Mouse (Mus musculus) frontal cortex, postnatal 25 days (tissue): ENCODE results near the gene Ccdc185.

Source experiments
- DNase-seq, 2 experiments: peaks; one replicate each; pipeline ENCODE4 v3.0.0; 2022; ENCODE audit warnings: low spot score in 2 of 2

Gene Ccdc185

GRCm38 (mm10) chr1:182749080-182749479 is at the start of gene Ccdc185:
Gene Ccdc185, minus strand, starts transcription at chr1:182749180.
- DNase-seq: no peak

DNA sequence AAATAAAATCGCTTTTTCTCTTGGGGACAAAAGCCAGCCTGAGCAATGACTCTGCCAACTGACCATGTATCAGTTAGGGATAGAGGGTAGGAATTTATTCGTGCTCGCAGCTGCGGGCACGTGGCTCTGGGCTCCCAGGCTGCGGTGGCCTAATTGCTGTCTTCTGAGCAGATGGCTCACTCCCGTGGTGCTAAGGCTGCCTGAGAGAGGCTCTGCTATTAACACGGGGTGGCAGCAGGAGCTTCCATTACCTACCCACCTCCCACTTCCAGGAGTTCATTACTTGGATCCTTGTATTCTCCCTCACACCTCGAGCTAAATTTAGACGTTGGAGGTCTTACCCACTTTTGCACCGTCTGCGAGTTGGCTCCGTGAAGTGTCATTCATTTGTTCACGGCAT is 48.1 kb upstream of the Ccdc185 start:
- DNase-seq: no peak

DNA sequence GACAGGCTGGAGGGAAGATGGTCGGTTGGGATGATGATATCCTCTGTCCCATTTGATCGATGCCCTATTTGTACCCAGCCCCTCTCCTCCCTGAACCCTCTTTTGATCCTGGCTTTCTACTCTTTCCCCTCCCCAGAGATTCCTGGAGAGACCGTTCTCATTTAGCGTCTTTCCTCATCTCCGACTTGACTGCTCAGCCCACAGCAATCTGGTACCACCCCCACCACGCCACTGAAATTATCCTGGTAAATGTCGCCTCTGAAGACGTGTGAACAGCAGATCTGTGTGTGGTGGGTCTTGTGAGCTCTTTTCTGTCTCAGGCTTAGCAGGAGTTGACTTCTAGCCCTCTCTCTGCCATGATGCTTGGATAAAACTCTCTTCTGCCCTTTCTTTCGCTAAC is 45.6 kb upstream of the Ccdc185 start:
- DNase-seq: peak; percentile 31 to 49

- peak; percentile 19 to 30 for DNase-seq
Measured at GRCm38 (mm10) chr1:182794221-182794620, 45.2 kb upstream of the Ccdc185 start.

- DNase-seq: peak; percentile 52 to 57
Measured at GRCm38 (mm10) chr1:182792521-182793071, 43.6 kb upstream of the Ccdc185 start.

- no peak for DNase-seq
Measured at GRCm38 (mm10) chr1:182788896-182789295, 39.9 kb upstream of the Ccdc185 start.

- no peak for DNase-seq
Measured at GRCm38 (mm10) chr1:182787030-182787429, 38.0 kb upstream of the Ccdc185 start.

GRCm38 (mm10) chr1:182785504-182785903 is 36.5 kb upstream of the Ccdc185 start:
- no peak for DNase-seq

DNA sequence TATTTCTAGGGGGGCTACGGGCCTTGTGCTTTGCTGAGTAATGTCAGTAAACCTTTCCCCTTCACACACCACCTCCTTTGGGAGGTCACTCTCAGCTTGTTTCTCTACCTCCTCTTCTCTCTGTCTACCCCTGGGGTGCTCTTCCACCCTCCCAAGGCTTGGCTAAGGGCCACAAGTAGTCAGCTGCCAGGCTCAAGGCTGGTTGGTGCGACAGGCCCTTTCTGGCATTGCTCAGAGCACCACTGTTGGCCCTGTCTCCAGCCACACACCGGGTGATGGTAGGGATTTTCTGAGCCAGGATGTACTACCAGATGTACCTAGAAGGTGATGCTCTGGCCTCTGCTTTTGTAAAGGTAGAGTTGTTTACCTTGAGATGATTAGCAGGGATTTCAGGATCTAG is 35.8 kb upstream of the Ccdc185 start:
- DNase-seq: no peak

DNA sequence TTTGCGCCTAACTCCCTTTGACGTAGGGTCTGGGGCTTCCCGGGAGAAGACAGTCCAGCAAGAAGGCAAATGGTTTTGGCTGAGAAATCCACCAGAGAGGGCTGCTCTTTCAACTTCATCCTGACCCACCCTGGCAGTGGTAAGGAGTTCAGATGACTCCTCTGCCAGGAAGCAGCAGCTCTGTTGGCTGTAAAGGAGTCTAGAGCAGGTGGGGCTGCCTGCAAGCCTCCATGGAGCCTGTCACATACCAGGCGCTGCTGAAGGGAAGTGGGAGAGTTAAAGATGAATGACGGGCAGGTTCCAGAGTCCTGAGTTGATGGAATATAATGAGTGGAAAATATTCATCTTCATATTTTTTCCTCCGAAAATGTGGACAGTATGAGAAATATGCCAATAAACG is 34.8 kb upstream of the Ccdc185 start:
- no peak for DNase-seq

- no peak for DNase-seq
Measured at GRCm38 (mm10) chr1:182779024-182779520, 30.1 kb upstream of the Ccdc185 start.

DNA sequence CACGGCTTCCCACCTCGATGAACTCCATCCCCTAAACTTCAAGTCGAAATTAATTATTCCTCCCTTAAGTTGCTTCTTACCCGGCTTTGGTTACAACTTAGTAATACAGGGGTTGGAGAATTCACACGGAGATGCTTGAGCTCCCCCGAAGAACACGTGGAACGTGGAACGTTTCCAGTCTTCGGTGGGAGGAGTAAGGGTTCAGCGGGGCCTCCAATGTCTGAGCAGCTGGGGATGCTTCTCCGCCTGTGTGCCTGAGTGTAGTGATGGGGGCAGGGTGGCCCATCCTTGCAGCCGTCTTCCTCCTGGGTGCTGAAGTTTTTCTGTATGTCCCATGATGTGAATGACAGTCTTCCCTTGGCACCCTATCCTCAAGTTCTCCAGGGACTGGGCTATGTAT is 29.2 kb upstream of the Ccdc185 start:
- DNase-seq: no peak

DNA sequence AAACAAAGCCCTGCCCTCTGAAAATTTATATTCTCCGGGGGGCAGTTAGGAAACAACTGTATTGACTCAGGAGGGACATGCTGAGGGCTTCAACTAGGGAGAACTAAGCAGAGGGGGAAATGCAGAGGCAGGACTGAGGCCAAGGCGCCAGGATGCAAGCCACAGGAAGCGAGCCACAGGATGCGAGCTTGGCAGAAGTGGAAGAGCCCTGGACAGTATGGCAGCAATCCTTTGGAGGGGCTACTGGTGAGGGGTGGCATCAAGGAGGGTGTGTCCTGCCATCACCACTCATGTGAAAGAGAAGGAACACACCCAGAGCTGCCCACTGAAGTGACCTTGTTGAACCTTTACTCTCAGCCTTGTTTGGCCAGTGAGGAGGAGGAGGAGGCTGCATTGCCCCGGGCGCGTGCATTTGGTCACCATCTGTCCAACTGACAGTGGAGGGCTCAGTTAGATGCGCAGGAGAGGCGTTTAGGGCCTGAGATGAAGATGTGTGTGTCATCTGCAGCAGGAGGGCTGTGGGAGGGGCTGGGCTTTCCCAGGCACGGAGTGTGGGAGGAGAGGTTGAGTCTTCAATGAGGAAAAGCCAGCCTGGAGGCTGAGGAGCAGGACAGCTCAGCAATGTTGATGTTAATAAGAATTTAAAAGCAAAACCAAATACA is 27.9 kb upstream of the Ccdc185 start:
- DNase-seq: no peak

- no peak for DNase-seq
Measured at GRCm38 (mm10) chr1:182775576-182775975, 26.6 kb upstream of the Ccdc185 start.

GRCm38 (mm10) chr1:182764541-182765281 is 15.7 kb upstream of the Ccdc185 start:
- no peak for DNase-seq

DNA sequence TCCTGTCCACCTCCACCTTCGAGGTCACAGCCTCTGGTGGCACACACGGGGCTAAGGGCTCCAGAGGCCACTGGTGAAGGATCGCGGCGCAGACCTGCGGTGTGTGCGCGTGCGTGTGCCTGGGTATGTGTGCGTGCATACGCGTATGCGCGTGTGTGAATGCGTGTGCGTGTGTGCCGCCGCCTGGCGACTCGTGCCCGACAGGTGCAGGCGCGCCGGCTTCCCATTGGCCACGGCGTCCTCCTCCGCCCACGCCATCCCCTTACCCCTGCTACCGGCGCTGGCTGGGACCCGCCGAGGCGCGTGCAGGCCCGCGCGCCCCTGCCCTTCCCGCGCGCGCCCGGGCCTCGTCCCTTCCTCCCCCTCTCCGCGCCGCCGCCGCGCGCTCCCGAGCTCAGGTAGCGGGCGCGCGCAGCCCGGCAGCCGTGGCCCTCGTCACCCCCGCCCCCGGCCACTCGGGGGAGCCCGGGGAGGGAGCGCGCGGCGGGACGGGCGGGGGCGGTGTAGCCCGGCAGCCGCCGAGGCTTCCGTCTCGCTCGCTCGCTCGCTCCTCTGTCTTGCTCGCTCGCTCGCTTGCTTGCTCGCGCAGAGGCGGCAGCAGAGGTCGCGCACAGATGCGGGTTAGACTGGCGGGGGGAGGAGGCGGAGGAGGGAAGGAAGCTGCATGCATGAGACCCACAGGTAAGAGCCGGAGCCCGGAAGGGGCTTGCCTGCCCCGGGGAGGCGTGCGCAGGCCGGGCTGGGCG is 14.9 kb upstream of the Ccdc185 start, which contains the start of gene Susd4:
Gene Susd4, plus strand, starts transcription at position 145 of the 746 bp plus-strand sequence.
- DNase-seq: peak; percentile 71 to 77

DNA sequence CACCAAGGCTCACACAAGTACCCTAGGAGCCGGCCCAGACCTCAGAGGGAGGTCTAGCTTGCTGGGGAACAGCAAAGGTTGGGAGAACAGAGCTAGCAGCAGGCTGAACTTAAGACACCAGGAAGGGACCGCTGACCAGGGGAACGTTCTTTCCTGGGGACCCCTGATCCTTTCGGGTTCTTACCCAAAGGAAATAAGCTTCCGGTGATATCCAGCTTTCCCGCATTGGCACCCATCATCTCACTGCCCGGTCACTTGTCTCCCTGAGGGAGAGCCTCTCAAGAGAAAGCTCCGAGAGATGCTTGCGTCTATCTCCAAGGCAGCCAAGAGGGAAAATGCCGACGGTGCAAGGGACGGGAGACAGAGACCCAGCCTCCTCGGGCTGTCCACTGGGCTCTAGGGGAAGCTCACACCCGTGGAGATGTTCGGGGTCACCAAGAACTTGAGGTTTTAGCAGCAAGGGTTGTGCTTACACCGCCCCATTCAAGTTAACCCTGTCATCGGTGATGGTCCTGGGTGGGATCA is 14.3 kb upstream of the Ccdc185 start:
- DNase-seq: no peak

DNA sequence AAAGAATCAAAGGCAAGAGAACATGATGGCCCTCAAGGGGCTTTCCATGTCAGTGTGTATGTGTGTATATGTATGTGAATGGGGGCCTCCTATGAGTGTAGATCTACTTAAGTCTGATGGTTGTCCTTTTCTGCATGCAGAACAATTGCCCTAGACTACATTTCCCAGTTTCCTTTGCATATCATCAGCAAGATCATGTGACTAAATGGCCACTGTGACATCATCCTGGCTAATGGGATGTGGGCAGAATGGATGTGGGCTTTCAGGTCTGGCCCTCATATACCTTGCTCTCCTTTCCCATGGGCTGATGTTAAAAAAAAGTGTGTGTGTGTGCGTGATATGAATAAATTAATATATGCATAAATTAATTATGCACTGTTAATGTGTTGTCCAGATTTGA is 9.8 kb upstream of the Ccdc185 start:
- no peak for DNase-seq

DNA sequence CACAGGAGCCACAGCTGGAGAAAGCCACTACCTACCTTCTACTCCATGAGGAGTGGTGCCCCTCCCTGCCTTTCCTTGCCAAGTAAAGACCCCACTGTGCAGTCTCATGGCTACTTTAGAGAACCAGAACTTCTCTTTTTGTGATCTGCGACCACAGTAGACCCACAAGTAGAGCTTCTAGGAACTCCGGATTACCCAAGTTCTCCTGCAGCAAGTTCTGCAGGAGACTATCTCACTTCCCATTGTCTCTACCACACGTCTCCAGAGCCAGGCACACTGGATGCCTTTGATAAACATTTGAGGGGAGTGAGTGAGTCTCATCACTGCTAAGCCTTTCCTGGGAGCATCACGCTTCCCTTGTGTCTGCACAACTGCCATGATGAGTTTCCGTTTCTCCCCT is 5.9 kb upstream of the Ccdc185 start:
- no peak for DNase-seq

DNA sequence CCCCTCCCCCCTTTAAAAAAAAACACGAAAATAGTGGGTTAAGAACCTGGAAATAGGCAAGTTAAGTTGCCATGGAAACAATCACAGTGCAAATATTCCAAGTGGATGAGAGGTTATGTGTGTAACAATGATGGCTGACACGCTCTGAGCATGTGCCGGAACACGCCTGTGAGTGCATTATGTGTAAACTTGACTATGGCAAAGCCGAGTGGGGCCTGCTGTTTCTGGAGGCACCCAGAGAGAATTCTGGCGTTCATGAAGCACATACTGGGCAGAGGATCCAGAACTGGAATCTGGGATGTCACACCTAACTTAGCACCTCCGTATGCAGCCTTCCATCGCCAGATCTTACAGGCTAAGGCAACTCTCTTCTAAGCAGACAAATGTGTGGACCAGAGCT is 4.7 kb upstream of the Ccdc185 start:
- DNase-seq: no peak

- DNase-seq: no peak
Measured at GRCm38 (mm10) chr1:182751301-182751700, 2.3 kb upstream of the Ccdc185 start.

- DNase-seq: no peak
Measured at GRCm38 (mm10) chr1:182747834-182748233, 1.1 kb downstream of the Ccdc185 start.
